Mouse (Mus musculus): ENCODE measurements around the gene Lats1. TPM values are rescaled to one million over a fixed set of nuclear protein-coding genes. Genes with fewer than 3 reads are reported as not detected.
A peak's percentile ranks its signal among the peaks of the same experiment; 100 is the strongest.

Lats1 gene
- 10 to 100 TPM; 45.2 to 47.0 TPM for total RNA-seq (2021)
- long read RNA-seq, experiment 1, partial matches to known transcripts, result 9 of 18 reads
- long read RNA-seq, experiment 1, other reads (novel, unspliced or antisense), result 9 of 18 reads
- long read RNA-seq, experiment 2, partial matches to known transcripts, result 3 of 7 reads
- long read RNA-seq, experiment 2, other reads (novel, unspliced or antisense), result 4 of 7 reads

- DNase-seq, result peak; percentile 94
These were observed at the start of gene Lats1, which contains the start of gene Pcmt1 for GRCm38 (mm10) chr10:7680731-7681301. Lats1 (plus strand) TSS chr10:7681214. Pcmt1 (minus strand) TSS chr10:7681136.

DNA sequence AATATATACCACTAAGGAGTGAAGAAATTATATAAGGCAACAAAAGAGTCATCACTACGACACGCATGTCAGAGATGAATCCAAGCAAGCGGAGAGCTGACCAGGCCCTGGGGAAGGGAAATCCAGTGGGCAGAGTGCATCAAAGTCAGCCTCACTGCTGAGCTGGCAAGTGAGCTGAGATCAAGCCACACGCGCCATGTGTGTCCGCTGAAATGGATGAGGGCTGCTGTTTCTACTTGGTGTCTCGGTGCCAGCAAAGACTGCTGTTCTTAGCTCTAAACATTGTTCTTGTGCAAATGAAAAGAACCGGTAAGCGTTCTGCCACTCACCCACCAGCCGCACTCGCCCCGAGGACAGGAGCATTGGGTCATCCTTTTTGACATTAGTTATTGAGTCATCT is 40.6 kb upstream of the Lats1 start:
- DNase-seq, result no peak

DNA sequence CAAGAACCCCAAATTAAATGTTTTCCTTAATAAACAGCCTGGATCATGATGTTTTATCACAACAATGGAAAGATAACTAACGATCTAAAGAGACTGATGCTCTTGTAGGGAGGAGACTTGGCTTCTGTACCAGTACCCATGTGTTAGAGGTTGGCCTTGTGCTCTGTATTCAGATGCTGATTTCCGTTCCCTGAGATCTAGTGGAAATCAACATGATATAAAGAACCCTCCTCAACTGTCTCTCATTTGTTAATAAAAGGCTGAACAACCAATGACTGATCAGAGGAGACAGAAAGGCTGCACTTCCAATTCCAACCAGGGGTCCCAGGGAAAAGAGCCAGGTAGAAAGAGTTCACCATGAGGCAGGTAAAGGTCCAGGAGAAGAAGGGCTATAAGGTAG is 35.1 kb upstream of the Lats1 start:
- DNase-seq, result no peak

DNA sequence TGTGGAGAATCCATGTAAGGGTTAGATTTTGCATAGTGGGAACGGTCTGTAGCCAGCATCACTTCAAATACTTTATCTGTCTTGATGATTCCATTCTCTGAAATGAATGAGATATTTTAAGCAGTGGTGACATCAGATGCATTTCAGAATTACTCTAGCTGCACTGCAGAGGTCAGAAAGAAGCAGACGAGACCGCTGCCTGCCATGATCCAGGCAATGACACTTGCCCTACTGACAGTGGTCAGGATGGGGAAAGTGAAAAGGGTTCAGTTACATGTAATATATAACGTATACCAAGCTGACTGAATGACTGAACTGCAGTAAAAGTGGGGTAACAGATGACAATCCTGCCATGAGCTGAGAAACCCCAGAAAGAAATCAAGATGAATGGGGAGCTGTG is 32.0 kb upstream of the Lats1 start:
- DNase-seq, result no peak

- DNase-seq, result no peak
These were observed 30.0 kb upstream of the Lats1 start for GRCm38 (mm10) chr10:7651057-7651456.

DNA sequence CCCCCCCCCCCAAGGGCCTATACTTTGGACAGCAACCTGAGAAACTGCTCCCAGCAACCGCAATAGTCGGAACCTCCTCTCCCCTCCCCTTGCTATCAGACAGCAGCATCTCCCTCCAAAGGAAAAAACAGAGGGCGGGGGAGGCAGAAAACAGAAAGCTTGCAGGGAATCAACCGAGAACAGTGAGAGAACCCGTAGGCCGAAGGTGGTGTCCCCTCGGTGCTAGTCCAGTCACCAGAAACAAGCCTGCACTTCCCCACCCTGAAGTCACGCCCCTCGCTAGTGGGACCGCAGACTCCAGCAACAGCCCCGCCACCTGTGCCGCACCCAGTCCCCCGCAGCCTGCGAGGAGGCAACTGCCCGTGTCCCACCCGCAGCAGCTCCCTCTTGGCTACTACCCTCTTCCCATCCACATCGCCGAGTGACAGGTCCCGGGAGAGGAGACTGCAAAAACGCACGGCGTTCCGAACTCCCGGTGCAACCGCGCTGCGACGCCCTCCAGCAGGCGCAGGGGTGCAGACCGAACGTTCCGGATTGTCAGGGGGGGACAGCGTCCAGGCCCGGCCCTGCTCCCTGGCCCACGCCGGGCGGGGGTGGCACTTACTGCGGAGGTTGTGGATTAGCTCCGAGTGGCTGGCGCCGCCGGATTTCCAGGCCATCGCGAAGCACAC is 18.4 kb upstream of the Lats1 start:
- peak; percentile 85 for DNase-seq

- DNase-seq, result peak; percentile 97
These were observed 17.6 kb upstream of the Lats1 start for GRCm38 (mm10) chr10:7663159-7664026.

GRCm38 (mm10) chr10:7664027-7664526 is 16.9 kb upstream of the Lats1 start:
- DNase-seq, result no peak

- no peak for DNase-seq
These were observed 16.1 kb upstream of the Lats1 start for GRCm38 (mm10) chr10:7664889-7665288.

DNA sequence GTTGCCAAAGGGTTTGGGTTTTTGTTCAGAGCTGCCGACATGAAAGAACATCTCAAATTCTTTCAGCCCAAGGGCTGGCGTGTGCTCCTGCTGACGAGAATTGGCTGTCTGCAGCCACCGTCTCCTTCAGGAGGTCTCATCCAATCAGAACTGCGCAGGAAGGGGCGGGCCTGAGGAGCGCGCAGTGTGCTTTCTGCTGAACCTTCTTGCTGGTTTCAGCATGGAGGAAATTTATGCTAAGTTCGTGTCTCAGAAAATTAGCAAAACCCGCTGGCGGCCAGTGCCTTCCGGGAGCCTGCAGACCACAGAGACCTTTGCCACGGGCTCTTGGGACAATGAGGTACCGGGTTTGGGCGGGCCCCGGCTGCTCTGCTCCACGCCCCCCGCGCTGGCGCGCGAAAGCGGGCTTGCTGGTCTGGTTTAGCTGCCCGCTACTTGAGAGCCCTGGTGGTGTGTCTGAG is 13.6 kb upstream of the Lats1 start, which contains the start of gene Nup43:
TSS of gene Nup43 (plus strand) at position 162 of the 461 bp plus-strand sequence.
- peak; percentile 93 for DNase-seq

GRCm38 (mm10) chr10:7673673-7674072 is 7.3 kb upstream of the Lats1 start:
- DNase-seq, result no peak

- peak; percentile 81 for DNase-seq
These were observed 470 bp downstream of the Lats1 start for GRCm38 (mm10) chr10:7681343-7682025.

DNA sequence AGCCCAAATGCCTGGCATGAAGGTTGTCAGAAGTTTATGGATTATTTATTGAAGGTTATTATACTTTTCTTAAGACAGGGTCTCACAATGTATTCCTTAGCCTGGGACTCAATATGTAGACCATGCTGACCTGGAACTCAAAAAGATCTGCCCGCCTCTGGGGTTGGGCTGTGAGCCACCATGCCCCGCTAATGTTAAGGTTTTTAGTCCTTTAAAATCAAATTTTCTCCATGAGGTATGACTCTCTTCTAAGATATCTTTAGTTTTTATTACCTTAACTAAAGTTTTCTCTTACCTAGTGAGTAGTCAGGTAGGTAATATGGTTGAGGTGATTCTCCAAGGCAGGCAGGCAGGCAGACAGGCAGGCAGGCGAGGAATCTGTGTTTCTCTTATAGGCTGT is 1.2 kb downstream of the Lats1 start:
- no peak for DNase-seq

DNA sequence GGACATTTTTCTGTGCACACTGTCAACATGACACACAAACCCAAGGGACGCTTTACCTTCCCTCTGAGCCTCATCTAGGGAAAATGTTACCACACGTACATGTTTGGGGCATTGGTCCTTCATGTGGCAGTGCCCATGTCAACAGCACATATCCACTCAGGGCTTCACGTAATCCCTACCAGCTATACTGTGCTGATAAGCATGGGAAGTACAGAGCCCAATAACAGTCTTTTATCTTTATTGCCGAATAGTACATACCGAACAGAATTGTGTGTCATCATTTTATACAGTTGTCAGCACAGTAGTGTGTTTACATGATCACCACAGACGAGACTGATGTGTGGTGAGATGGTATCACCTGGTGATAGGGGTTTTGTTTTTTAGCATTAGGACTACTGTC is 5.9 kb downstream of the Lats1 start:
- no peak for DNase-seq

DNA sequence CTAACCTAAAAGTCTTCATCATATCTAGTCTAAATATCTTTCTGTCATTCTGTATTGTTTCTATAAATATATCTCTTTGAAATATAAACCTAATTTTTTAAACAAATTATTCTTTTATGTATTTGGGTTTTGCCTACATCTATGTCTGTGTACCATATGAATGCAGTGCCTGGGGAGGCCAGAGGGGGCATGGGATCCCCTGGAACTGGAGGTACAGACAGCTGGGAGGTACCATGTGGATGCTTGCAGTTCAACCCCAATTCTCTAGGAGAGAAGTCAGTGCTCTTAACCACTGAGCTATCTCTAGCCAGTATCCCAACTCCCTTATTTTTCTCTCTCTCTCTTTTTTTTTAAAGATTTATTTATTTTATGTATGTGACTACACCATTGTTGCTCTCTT is 14.3 kb downstream of the Lats1 start:
- no peak for DNase-seq

GRCm38 (mm10) chr10:7700120-7700519 is 19.1 kb downstream of the Lats1 start:
- no peak for DNase-seq

DNA sequence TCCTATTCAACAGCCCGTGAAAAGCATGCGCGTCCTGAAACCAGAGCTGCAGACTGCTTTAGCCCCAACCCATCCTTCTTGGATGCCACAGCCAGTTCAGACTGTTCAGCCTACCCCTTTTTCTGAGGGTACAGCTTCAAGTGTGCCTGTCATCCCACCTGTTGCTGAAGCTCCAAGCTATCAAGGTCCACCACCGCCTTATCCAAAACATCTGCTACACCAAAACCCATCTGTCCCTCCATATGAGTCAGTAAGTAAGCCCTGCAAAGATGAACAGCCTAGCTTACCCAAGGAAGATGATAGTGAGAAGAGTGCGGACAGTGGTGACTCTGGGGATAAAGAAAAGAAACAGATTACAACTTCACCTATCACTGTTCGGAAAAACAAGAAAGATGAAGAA is 21.6 kb downstream of the Lats1 start:
- DNase-seq, result no peak

- DNase-seq, result no peak
These were observed 29.1 kb downstream of the Lats1 start for GRCm38 (mm10) chr10:7710121-7710520.

DNA sequence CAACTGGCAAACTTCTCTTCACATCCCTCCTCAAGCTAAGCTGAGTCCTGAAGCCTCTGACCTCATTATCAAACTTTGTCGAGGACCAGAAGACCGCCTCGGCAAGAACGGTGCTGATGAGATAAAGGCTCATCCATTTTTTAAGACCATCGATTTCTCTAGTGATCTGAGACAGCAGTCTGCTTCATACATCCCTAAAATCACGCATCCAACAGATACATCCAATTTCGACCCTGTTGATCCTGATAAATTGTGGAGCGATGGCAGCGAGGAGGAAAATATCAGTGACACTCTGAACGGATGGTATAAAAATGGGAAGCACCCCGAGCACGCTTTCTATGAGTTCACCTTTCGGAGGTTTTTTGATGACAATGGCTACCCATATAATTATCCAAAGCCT is 31.5 kb downstream of the Lats1 start:
- no peak for DNase-seq

DNA sequence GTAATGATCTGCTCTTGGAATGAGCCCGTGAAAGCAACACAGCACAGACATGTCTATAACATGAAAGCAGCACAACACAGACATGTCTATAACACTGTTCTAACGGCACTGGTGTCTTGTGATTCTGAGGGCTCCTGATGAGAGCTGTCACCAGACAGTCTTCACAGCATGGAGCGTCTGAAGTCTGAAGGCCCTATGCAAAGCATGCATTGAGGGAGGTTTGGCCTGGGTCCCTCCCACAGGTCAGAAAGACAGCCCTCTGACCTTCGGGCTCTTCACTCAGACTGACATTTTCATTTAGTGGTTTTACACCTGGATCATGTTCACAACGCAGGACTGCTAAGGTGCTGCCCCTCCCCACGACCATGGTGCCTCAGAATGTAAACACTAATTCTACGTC is 34.0 kb downstream of the Lats1 start:
- DNase-seq, result no peak

DNA sequence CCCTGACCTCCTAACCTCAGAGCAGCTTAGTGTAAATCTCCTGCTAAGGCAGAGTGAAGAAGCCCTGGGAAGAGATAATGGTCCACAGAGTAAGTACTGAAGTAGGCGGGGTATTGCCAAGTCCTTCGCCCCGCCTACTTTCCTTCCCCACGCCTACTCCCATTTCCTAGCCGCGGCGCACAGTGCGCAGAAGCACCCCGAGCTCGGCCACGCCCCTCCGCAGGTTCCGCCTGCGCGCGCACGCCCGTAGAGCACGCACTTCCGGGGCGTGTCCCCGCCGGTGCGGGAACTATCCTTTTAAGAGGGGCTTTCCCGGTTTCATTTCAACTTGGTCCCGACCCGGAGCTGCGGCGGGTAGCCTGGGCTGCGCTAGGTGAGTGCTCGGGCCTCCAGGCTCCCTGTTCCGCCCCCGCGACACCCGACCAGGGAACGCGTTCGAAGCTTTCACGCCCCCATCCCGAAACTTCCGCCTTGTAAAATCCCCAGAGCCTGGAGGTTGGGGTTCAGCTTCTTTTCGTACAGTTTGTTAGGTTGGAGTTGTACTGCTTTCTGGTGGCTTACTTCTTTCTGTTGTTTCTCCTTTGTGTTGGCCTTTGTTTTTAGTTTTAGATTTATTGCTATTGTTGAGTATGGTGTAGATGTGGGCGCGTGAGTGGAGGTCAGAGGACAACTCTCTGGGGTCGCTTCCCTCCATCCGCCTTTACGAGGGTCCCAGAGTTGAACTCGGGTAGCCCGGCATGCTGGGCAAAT is 44.9 kb downstream of the Lats1 start, which contains the start of gene Katna1:
TSS of gene Katna1 (plus strand) at position 250 of the 750 bp plus-strand sequence.
- DNase-seq, result peak; percentile 96
